Comparison of ENCODE assay signal across 11 mouse cellular contexts in genomic region chr2:34774493-34774892, GRCm38 (mm10). TPM values are rescaled to one million over a fixed set of nuclear protein-coding genes. Genes with fewer than 3 reads are reported as not detected.
DNase-seq lines count a peak whose midpoint lies in the region; ATAC-seq and TF ChIP-seq lines count a peak whose summit lies in the region.
"Had no signal": no experiment of that assay in that cellular context is flagged by ENCODE, and none has a peak within 500 bp of the region (broad histone marks: within the 10 kb centered on the region; RNA-seq: fewer than 3 reads in every experiment).

No protein-coding gene starts in this region.

- no peak for TF ChIP-seq CTCF in intestine, postnatal 0 days (IDR thresholded peaks at IDR 0.05; ENCODE audit: low read depth)
- TF ChIP-seq CTCF in lung, postnatal 0 days (IDR thresholded peaks at IDR 0.05), result no peak

- peak overlapping the region; percentile 93 for H3K4me3 ChIP-seq in kidney, embryonic 16.5 days (ENCODE audit: low read length)
- H3K4me3 ChIP-seq in embryonic facial prominence, embryonic 14.5 days (ENCODE audit: low read depth, low read length), result peak overlapping the region; percentile 80
- 0 out of 2 replicates have a peak overlapping the region, but pooled peaks have one; percentile 16 for H3K4me3 ChIP-seq in intestine, postnatal 0 days (ENCODE audit: low read depth, low read length)
- peak overlapping the region; percentile 99 for H3K4me3 ChIP-seq in myocyte
- H3K4me3 ChIP-seq in lung, postnatal 0 days (ENCODE audit: low read depth, low read length), result no peak overlapping the region

- no peak for ATAC-seq in kidney, embryonic 16.5 days (ENCODE audit: low FRiP score, low TSS enrichment)
- no peak for ATAC-seq in embryonic facial prominence, embryonic 14.5 days (ENCODE audit: low read depth)
- no peak for ATAC-seq in intestine, postnatal 0 days
- ATAC-seq in lung, postnatal 0 days, result no peak

- H3K79me2 ChIP-seq in myocyte (ENCODE audit: control insufficient read depth, insufficient read depth), result peaks cover 66% of the 10 kb centered on the region

- TF ChIP-seq EP300 in lung, postnatal 0 days (IDR thresholded peaks at IDR 0.05), result no peak

- H3K36me3 ChIP-seq in kidney, embryonic 16.5 days (ENCODE audit: insufficient read depth, low read length), result peaks cover 63% of the 10 kb centered on the region
- H3K36me3 ChIP-seq in embryonic facial prominence, embryonic 14.5 days (ENCODE audit: control insufficient read depth, insufficient read depth, low read length), result peaks cover 71% of the 10 kb centered on the region
- peaks cover 58% of the 10 kb centered on the region for H3K36me3 ChIP-seq in intestine, postnatal 0 days (ENCODE audit: control insufficient read depth, insufficient read depth)
- peaks cover 68% of the 10 kb centered on the region for H3K36me3 ChIP-seq in myocyte (ENCODE audit: control insufficient read depth, insufficient read depth)
- peaks cover 40% of the 10 kb centered on the region; the same call in 1 of the 2 replicates for H3K36me3 ChIP-seq in lung, postnatal 0 days (ENCODE audit: insufficient read depth, low read length)

- DNase-seq in kidney, postnatal 4 days, result no peak
- DNase-seq in embryonic facial prominence, embryonic 14.5 days (ENCODE audit: low spot score), result no peak
- no peak for DNase-seq in lung, postnatal 0 days (ENCODE audit: low spot score)
- DNase-seq in adrenal gland, postnatal 36 days, result no peak
- no peak for DNase-seq in spleen, postnatal 36 days (ENCODE audit: low spot score in 2 of 2)
- DNase-seq: cerebellum, postnatal 10 days; right cerebral cortex, adult 18-20 months had no signal

- H3K27ac ChIP-seq in kidney, embryonic 16.5 days (ENCODE audit: low read length), result no peak overlapping the region
- no peak overlapping the region for H3K27ac ChIP-seq in embryonic facial prominence, embryonic 14.5 days (replicated peaks; ENCODE audit: low read depth, low read length)
- H3K27ac ChIP-seq in intestine, postnatal 0 days (ENCODE audit: low read depth, low read length), result peak overlapping the region; percentile 15; the same call in 1 of the 2 replicates
- H3K27ac ChIP-seq in lung, postnatal 0 days (ENCODE audit: low read length), result no peak overlapping the region

- 82% methylated on average over 6 of the region's 6 CpGs for WGBS in kidney, embryonic 16.5 days
- WGBS in embryonic facial prominence, embryonic 14.5 days, result 80% methylated on average over 6 of the region's 6 CpGs
- WGBS in intestine, postnatal 0 days, result 68% methylated on average over 6 of the region's 6 CpGs
- WGBS in lung, postnatal 0 days, result 77% methylated on average over 6 of the region's 6 CpGs

- peak overlapping the region; percentile 90 for H3K4me2 ChIP-seq in kidney, embryonic 16.5 days (replicated peaks; ENCODE audit: low read depth, low read length)
- peak overlapping the region; percentile 67 for H3K4me2 ChIP-seq in embryonic facial prominence, embryonic 14.5 days (ENCODE audit: low read depth, low read length)
- peak overlapping the region; percentile 70 for H3K4me2 ChIP-seq in intestine, postnatal 0 days (replicated peaks; ENCODE audit: low read depth)
- peak overlapping the region; percentile 88 for H3K4me2 ChIP-seq in myocyte (ENCODE audit: low read depth)
- H3K4me2 ChIP-seq in lung, postnatal 0 days (replicated peaks; ENCODE audit: low read depth, low read length), result no peak overlapping the region

- TF ChIP-seq POLR2A in myocyte (IDR thresholded peaks at IDR 0.05; ENCODE audit: insufficient read length, low read depth), result peak; percentile 28

- H3K4me1 ChIP-seq in kidney, embryonic 16.5 days (ENCODE audit: insufficient read depth, low read length), result peaks cover 51% of the 10 kb centered on the region
- H3K4me1 ChIP-seq in embryonic facial prominence, embryonic 14.5 days (ENCODE audit: control insufficient read depth, insufficient read depth, low read length), result peaks cover 40% of the 10 kb centered on the region
- H3K4me1 ChIP-seq in intestine, postnatal 0 days (replicated peaks; ENCODE audit: control insufficient read depth, insufficient read depth, low read length), result 0 out of 2 replicates have a peak, but pooled peaks cover 12% of the 10 kb centered on the region
- peaks cover 12% of the 10 kb centered on the region; the same call in 1 of the 2 replicates for H3K4me1 ChIP-seq in lung, postnatal 0 days (ENCODE audit: insufficient read depth, low read depth, low read length)

- peak overlapping the region; percentile 38; the same call in 1 of the 2 replicates for H3K9ac ChIP-seq in kidney, embryonic 16.5 days (replicated peaks; ENCODE audit: low read length)
- 0 out of 2 replicates have a peak overlapping the region, but pooled peaks have one; percentile 5 for H3K9ac ChIP-seq in embryonic facial prominence, embryonic 14.5 days (ENCODE audit: low read depth, low read length)
- H3K9ac ChIP-seq in intestine, postnatal 0 days (ENCODE audit: low read depth, low read length), result no peak overlapping the region
- H3K9ac ChIP-seq in lung, postnatal 0 days (replicated peaks; ENCODE audit: low read depth), result no peak overlapping the region

- H3K9me3 ChIP-seq in kidney, embryonic 16.5 days (ENCODE audit: low read length), result no peaks in the 10 kb centered on the region
- no peaks in the 10 kb centered on the region for H3K9me3 ChIP-seq in embryonic facial prominence, embryonic 14.5 days (ENCODE audit: control insufficient read depth, low read length)
- no peaks in the 10 kb centered on the region for H3K9me3 ChIP-seq in intestine, postnatal 0 days (ENCODE audit: control insufficient read depth)
- H3K9me3 ChIP-seq in lung, postnatal 0 days (ENCODE audit: low read length), result no peaks in the 10 kb centered on the region

- H3K27me3 ChIP-seq in kidney, embryonic 16.5 days (ENCODE audit: insufficient read depth, low read length), result no peaks in the 10 kb centered on the region
- no peaks in the 10 kb centered on the region for H3K27me3 ChIP-seq in embryonic facial prominence, embryonic 14.5 days (replicated peaks; ENCODE audit: control insufficient read depth, insufficient read depth, low read length)
- H3K27me3 ChIP-seq in intestine, postnatal 0 days (replicated peaks; ENCODE audit: control insufficient read depth, insufficient read depth, low read length), result no peaks in the 10 kb centered on the region
- no peaks in the 10 kb centered on the region for H3K27me3 ChIP-seq in myocyte (ENCODE audit: control insufficient read depth, insufficient read depth, insufficient read length)
- H3K27me3 ChIP-seq in lung, postnatal 0 days (replicated peaks; ENCODE audit: insufficient read depth, low read length), result no peaks in the 10 kb centered on the region

- H3ac ChIP-seq in myocyte (ENCODE audit: control insufficient read depth, insufficient read length), result no peak overlapping the region

TF ChIP-seq in myocyte, 11 proteins besides CTCF, POLR2A, EP300 and RAD21 (continues in another document):
- TF ChIP-seq MAX (IDR thresholded peaks at IDR 0.05; ENCODE audit: low read depth) (no peak), POLR2AphosphoS2 (IDR thresholded peaks at IDR 0.05; ENCODE audit: insufficient read length, low read depth) (no peak), USF1 (IDR thresholded peaks at IDR 0.05; ENCODE audit: low read depth) (no peak), SRF (IDR thresholded peaks at IDR 0.05; ENCODE audit: control insufficient read depth, insufficient read length, low read depth) (no peak), E2F4 (IDR thresholded peaks at IDR 0.05; ENCODE audit: insufficient read depth) (no peak), TCF3 (IDR thresholded peaks at IDR 0.05; ENCODE audit: insufficient read length, low read depth) (no peak)

RNA-seq across cellular contexts. Expression of gene Hspa5, which starts 2.7 kb away (rescaled TPM):
- polyA plus RNA-seq in kidney, embryonic 16.5 days (2015; fragmentation: Nextera tagmentation; extraction: Ambion mirVana), result 983 and 1,090 TPM in 2 replicates
- polyA plus RNA-seq in embryonic facial prominence, embryonic 14.5 days (2014; fragmentation: Nextera tagmentation; extraction: Ambion mirVana), result 906 and 942 TPM in 2 replicates
- polyA plus RNA-seq in intestine, postnatal 0 days (2015; fragmentation: Nextera tagmentation; extraction: Ambion mirVana), result 456 and 457 TPM in 2 replicates
- 451 TPM for polyA plus RNA-seq in myocyte (2012; fragmentation: generic; extraction: Trizol)
- 372 and 523 TPM in 2 replicates for polyA plus RNA-seq in lung, postnatal 0 days (2015; fragmentation: Nextera tagmentation; extraction: Ambion mirVana)
- total RNA-seq in adrenal gland, postnatal 36 days (2021), result 100 to 1,000 TPM; 651 to 795 TPM

RNA-seq across cellular contexts. Expression of gene Gapvd1, which starts 19.5 kb away (rescaled TPM):
- polyA plus RNA-seq in kidney, embryonic 16.5 days (2015; fragmentation: Nextera tagmentation; extraction: Ambion mirVana), result 76.3 and 89.8 TPM in 2 replicates
- 87.2 and 92.3 TPM in 2 replicates for polyA plus RNA-seq in embryonic facial prominence, embryonic 14.5 days (2014; fragmentation: Nextera tagmentation; extraction: Ambion mirVana)
- polyA plus RNA-seq in intestine, postnatal 0 days (2015; fragmentation: Nextera tagmentation; extraction: Ambion mirVana), result 31.3 and 34.6 TPM in 2 replicates
- polyA plus RNA-seq in myocyte (2012; fragmentation: generic; extraction: Trizol), result 28.3 TPM
- 50.1 and 58.5 TPM in 2 replicates for polyA plus RNA-seq in lung, postnatal 0 days (2015; fragmentation: Nextera tagmentation; extraction: Ambion mirVana)
- 10 to 100 TPM; 57.9 to 62.0 TPM for total RNA-seq in adrenal gland, postnatal 36 days (2021)

RNA-seq across cellular contexts. Expression of gene Rabepk, which starts 25.2 kb away (rescaled TPM):
- 38.9 and 39.0 TPM in 2 replicates for polyA plus RNA-seq in kidney, embryonic 16.5 days (2015; fragmentation: Nextera tagmentation; extraction: Ambion mirVana)
- polyA plus RNA-seq in embryonic facial prominence, embryonic 14.5 days (2014; fragmentation: Nextera tagmentation; extraction: Ambion mirVana), result 39.1 and 40.8 TPM in 2 replicates
- polyA plus RNA-seq in intestine, postnatal 0 days (2015; fragmentation: Nextera tagmentation; extraction: Ambion mirVana), result 19.1 and 19.6 TPM in 2 replicates
- 65.3 TPM for polyA plus RNA-seq in myocyte (2012; fragmentation: generic; extraction: Trizol)
- polyA plus RNA-seq in lung, postnatal 0 days (2015; fragmentation: Nextera tagmentation; extraction: Ambion mirVana), result 18.5 and 19.6 TPM in 2 replicates
- 10 to 100 TPM; 27.6 to 29.7 TPM for total RNA-seq in adrenal gland, postnatal 36 days (2021)

RNA-seq across cellular contexts. Expression of gene Fbxw2, which starts 51.6 kb away (rescaled TPM):
- 81.7 and 82.0 TPM in 2 replicates for polyA plus RNA-seq in kidney, embryonic 16.5 days (2015; fragmentation: Nextera tagmentation; extraction: Ambion mirVana)
- 64.1 and 75.1 TPM in 2 replicates for polyA plus RNA-seq in embryonic facial prominence, embryonic 14.5 days (2014; fragmentation: Nextera tagmentation; extraction: Ambion mirVana)
- polyA plus RNA-seq in intestine, postnatal 0 days (2015; fragmentation: Nextera tagmentation; extraction: Ambion mirVana), result 36.8 and 39.7 TPM in 2 replicates
- polyA plus RNA-seq in myocyte (2012; fragmentation: generic; extraction: Trizol), result 43.9 TPM
- polyA plus RNA-seq in lung, postnatal 0 days (2015; fragmentation: Nextera tagmentation; extraction: Ambion mirVana), result 86.6 and 87.3 TPM in 2 replicates
- 10 to 100 TPM; 71.5 to 71.6 TPM for total RNA-seq in adrenal gland, postnatal 36 days (2021)

RNA-seq across cellular contexts. Expression of gene Gm34653, which starts 58.3 kb away (rescaled TPM):
- polyA plus RNA-seq in kidney, embryonic 16.5 days (2015; fragmentation: Nextera tagmentation; extraction: Ambion mirVana), result 0.10 TPM in 1 of 2 replicates, not detected in the other
- polyA plus RNA-seq in embryonic facial prominence, embryonic 14.5 days (2014; fragmentation: Nextera tagmentation; extraction: Ambion mirVana), result not detected in 2 replicates
- not detected in 2 replicates for polyA plus RNA-seq in intestine, postnatal 0 days (2015; fragmentation: Nextera tagmentation; extraction: Ambion mirVana)
- polyA plus RNA-seq in myocyte (2012; fragmentation: generic; extraction: Trizol), result not detected
- not detected in 2 replicates for polyA plus RNA-seq in lung, postnatal 0 days (2015; fragmentation: Nextera tagmentation; extraction: Ambion mirVana)
- not detected for total RNA-seq in adrenal gland, postnatal 36 days (2021)
- polyA plus RNA-seq: large intestine, adult 2 months had no signal

Comparison
In these comparisons a context has a peak if more than half of its experiments do, and no peak if none do; other contexts are left out.
1. H3K9ac ChIP-seq: peak in kidney, embryonic 16.5 days (single experiment) and embryonic facial prominence, embryonic 14.5 days (single experiment); none in intestine, postnatal 0 days (single experiment) and lung, postnatal 0 days (single experiment).